Mouse (Mus musculus) gastrocnemius, postnatal 10 days (tissue): ENCODE data around the gene Slc5a4b. TPM values are rescaled to one million over a fixed set of nuclear protein-coding genes. Genes with fewer than 3 reads are reported as not detected.

Experiments
- DNase-seq: peaks from one replicate; pipeline ENCODE4 v3.0.0; 2021; ENCODE audit warnings: mixed read lengths
- total RNA-seq, 2 experiments: library from RNA; stranded (reverse); gene quantifications; 2 replicates each; pipeline ENCODE4 v1.2.3; 2021

Slc5a4b gene
- total RNA-seq, 2 experiments from 2014 or later = not detected

DNA sequence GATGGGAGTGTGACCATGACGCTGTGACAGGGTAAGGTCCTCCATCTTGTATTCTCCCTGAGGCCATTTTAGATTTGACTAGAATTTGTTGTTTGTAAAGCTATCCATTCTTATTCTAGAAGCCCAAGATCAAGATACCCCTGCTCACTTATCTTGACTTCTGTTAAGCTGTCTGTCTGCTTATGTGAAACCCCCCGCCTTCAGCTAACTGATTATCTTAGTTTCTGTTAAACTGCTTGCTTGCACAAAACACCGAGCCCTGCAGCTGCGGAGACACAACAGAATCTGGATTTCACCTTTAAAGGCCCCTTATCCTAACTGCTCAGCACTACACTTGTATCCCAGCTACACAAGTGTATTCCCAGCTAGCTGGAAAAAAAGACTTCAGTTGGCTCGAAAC lies 73.8 kb downstream of the Slc5a4b start:
- DNase-seq = no peak

DNA sequence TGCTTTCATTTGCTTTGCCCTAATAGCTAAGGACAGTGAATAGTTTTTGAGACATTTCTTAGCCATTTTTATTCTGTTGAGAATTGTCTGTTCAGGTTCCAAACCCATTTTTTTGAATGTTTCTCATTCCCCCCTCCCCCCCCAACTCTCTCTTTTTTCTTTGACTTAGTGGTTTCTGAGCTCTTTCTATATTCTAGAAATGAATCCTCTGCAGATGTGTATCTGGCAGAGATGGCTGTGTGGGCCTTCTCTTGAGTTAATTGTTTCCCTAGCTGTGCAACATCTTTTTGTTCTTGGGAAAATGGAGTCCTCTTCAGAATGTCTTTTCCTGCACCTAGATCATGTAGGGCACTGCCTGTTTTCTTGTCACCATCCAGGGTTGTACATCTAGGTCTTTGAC lies 75.5 kb downstream of the Slc5a4b start:
- DNase-seq = no peak

- no peak for DNase-seq
Measured at GRCm38 (mm10) chr10:76034001-76034600, 76.7 kb downstream of the Slc5a4b start.

DNA sequence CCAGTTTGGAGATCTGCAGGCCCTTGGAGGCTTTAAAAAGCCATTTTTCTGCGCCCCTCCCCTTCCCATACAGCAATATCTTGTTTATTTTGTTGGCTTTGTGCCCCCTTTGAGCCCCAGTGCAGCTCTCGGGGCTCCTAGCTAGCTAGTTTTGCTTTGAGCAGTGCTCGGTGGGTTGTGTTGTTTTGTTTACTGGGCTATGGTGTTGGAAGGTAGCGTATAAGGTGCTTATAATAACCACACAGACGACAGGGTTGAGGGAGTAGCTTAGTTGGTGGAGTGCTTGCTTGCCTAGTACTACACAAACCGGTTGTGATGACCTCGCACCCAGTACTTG lies 77.7 kb downstream of the Slc5a4b start:
- DNase-seq = no peak

- peak; percentile 95 for DNase-seq
Measured at GRCm38 (mm10) chr10:76032402-76033118, 78.2 kb downstream of the Slc5a4b start, which contains the start of gene Zfp280b. Zfp280b (plus strand) TSS chr10:76032650.

- DNase-seq = no peak
Measured at GRCm38 (mm10) chr10:76031511-76032401, 79.0 kb downstream of the Slc5a4b start.

DNA sequence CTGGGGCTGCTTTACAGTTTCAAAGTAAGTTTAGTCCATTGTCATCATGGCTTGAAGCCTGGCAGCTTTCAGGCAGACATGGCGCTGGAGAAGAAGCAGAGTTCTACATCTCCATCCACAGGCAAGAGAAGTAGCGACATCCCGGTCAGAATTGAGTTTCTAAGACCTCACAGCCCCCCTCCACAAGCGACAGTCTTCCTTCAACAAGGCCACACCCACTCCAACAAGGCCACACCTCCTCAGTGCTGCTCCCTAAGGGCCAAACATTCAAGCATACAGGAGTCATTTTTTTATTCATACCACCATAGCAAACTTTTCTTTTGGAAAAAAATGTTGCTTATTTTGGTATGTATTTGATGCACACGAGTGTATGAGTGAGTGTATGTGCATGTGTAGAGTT lies 80.3 kb downstream of the Slc5a4b start:
- no peak for DNase-seq

- no peak for DNase-seq
Measured at GRCm38 (mm10) chr10:76029276-76029675, 81.5 kb downstream of the Slc5a4b start.

DNA sequence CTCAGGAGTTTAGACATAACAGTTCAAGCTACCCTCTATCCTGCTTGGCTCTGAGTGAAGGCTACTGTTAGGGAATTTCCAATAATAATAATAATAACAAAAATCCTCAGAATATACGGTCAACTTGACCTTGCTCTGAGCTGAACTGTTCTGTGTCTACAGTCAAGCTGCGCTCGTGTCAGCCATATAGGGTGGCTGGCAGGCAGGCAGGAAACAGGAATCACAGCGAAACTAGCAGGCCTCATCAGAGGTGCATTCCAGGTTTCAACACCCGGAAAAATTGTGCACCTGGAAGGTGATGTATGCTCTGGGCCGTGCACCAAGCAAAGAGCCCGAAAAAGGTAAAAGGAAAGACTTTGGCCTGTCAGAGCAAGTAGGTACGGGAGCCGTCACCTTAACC lies 82.4 kb downstream of the Slc5a4b start:
- DNase-seq = no peak

GRCm38 (mm10) chr10:76028016-76028366 lies 82.8 kb downstream of the Slc5a4b start:
- no peak for DNase-seq

GRCm38 (mm10) chr10:76027127-76028015 lies 83.4 kb downstream of the Slc5a4b start:
- no peak for DNase-seq

DNA sequence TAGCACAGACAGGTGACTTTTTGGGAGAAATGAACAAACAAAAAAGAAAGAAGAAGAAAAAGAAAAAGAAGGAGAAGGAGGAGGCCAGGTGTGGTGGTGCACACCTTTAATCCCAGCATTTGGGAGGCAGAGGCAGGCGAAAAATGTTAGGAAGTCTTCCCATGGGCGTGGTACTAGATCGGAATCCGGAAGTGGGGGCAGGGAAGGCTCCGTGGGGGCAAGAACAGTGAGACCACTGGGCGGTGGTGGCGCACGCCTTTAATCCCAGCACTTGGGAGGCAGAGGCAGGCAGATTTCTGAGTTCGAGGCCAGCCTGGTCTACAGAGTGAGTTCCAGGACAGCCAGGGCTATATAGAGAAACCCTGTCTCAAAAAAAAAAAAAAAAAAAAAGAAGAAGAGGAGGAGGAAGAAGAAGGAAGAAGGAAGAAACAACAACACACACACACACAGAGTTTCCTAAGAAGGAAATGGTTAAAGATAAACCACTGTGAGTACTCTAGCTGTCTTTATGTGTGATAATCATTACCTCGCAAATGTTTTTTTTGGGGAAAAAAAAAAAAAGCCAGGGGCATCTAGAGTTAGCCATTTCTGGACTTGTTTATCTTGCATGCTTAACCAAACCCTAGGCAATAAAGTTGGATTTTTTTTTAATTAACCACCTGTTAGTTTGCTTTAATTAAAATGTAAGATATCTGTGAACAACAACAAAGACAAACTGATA lies 85.1 kb downstream of the Slc5a4b start:
- no peak for DNase-seq

GRCm38 (mm10) chr10:76023921-76024320 lies 86.8 kb downstream of the Slc5a4b start:
- no peak for DNase-seq

- no peak for DNase-seq
Measured at GRCm38 (mm10) chr10:76021728-76022127, 89.0 kb downstream of the Slc5a4b start.

- DNase-seq = no peak
Measured at GRCm38 (mm10) chr10:76016886-76017285, 93.9 kb downstream of the Slc5a4b start.

GRCm38 (mm10) chr10:76012922-76013321 lies 97.8 kb downstream of the Slc5a4b start:
- no peak for DNase-seq

DNA sequence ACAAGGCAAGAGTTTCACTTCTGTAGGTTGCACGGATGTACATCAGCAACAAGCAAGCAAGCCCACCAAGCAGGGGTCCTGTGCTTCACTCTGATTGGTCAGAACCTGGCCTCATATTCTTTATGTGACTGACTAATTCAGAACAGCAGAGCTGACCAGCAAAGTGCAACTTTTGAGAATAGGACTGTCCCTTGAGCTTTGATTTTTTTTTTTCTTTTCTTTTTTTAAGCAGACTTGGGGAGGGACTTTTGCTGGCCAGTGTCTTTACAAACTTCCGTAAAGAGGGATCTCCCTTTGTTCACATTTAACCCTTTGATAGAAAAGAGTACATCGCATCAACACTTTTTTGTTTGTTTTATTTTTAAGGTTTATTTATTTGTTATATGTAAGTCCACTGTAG lies 100.9 kb downstream of the Slc5a4b start:
- DNase-seq = no peak
